Mouse (Mus musculus) G1E-ER4 (cell line): ENCODE results near the gene Smyd3. TPM values are rescaled to one million over a fixed set of nuclear protein-coding genes. Genes with fewer than 3 reads are reported as not detected.
"Not testable (repeated sequence)": the region's sequence is repeated elsewhere in the genome, so short reads cannot be mapped to it uniquely, and the experiment has no call there.

Source experiments
- GATA1 ChIP-seq: IDR thresholded peaks from one replicate; pipeline ENCODE4 v1.8.0; 2012; ENCODE audit warnings: low read length, inconsistent platforms
- polyA plus RNA-seq: library from polyadenylated mRNA; stranded (reverse); fragments of >175 nt; gene quantifications from 2 replicates; pipeline ENCODE4 v1.2.3, GENCODE M21; 2012

Smyd3 gene
- polyA plus RNA-seq, 1 experiment, result 4.1 TPM

GRCm38 (mm10) chr1:179546551-179546917 lies 28.7 kb upstream of the Smyd3 start:
- TF ChIP-seq GATA1, result no peak

GRCm38 (mm10) chr1:179545768-179546550 lies 28.1 kb upstream of the Smyd3 start, which contains the start of the genes Tfb2m and Cnst:
Tfb2m (minus strand) TSS chr1:179546267.
Cnst (plus strand) TSS chr1:179546370.
- not testable (repeated sequence) for TF ChIP-seq GATA1

GRCm38 (mm10) chr1:179541502-179541901 lies 23.7 kb upstream of the Smyd3 start:
- TF ChIP-seq GATA1, result no peak

- no peak for TF ChIP-seq GATA1
Observed at GRCm38 (mm10) chr1:179539887-179540286, 22.0 kb upstream of the Smyd3 start.

- no peak for TF ChIP-seq GATA1
Observed at GRCm38 (mm10) chr1:179539054-179539453, 21.2 kb upstream of the Smyd3 start.

- TF ChIP-seq GATA1, result no peak
Observed at GRCm38 (mm10) chr1:179519901-179520300, 2.1 kb upstream of the Smyd3 start.

- TF ChIP-seq GATA1, result no peak
Observed at GRCm38 (mm10) chr1:179516941-179517712, 714 bp downstream of the Smyd3 start.

- no peak for TF ChIP-seq GATA1
Observed at GRCm38 (mm10) chr1:179511895-179512294, 5.9 kb downstream of the Smyd3 start.

GRCm38 (mm10) chr1:179510546-179511340 lies 7.1 kb downstream of the Smyd3 start:
- no peak for TF ChIP-seq GATA1

- no peak for TF ChIP-seq GATA1
Observed at GRCm38 (mm10) chr1:179506530-179507315, 11.1 kb downstream of the Smyd3 start.

- TF ChIP-seq GATA1, result no peak
Observed at GRCm38 (mm10) chr1:179502565-179502964, 15.3 kb downstream of the Smyd3 start.

- no peak for TF ChIP-seq GATA1
Observed at GRCm38 (mm10) chr1:179499257-179499656, 18.6 kb downstream of the Smyd3 start.

GRCm38 (mm10) chr1:179492908-179493307 lies 24.9 kb downstream of the Smyd3 start:
- no peak for TF ChIP-seq GATA1

- no peak for TF ChIP-seq GATA1
Observed at GRCm38 (mm10) chr1:179488520-179488919, 29.3 kb downstream of the Smyd3 start.

GRCm38 (mm10) chr1:179487990-179488389 lies 29.9 kb downstream of the Smyd3 start:
- no peak for TF ChIP-seq GATA1
